ENCODE assay signal across 12 mouse cellular contexts in the genomic region with DNA sequence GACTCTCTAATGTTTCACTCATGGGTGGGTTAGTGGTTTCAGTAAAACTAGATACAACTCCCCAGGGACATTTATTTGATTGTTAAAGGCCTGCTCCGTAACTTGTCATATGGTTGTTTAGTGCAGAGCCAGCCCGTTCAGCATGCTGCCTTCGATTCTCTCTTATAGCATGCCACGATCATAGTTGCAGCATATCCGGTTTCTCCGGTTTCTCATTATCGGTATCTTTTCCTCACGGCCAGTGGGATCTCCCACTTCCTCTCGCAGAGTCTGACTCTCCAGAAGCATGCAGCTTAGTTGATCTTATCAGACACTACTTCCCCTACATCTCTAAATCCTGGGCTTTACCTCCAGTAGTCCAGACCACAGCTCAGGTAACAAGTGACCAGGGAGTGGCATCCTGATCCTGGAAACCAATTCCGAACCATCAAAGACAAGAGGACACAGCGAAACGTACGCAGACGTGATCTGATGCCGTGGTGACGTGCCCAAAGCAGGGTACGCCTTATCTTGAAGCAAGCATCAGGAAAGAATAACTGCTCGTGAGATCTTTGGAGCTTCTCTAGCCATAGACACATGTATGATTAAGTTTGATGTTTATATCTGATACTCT.
DNase-seq lines count a peak whose midpoint lies in the region; ATAC-seq and TF ChIP-seq lines count a peak whose summit lies in the region.
"Had no signal": no experiment of that assay in that cellular context is flagged by ENCODE, and none has a peak within 500 bp of the region (broad histone marks: within the 10 kb centered on the region; RNA-seq: fewer than 3 reads in every experiment).

No protein-coding gene starts in this region.

- 63% methylated on average over 18 of the region's 18 CpGs for WGBS in kidney, adult 2 months
- WGBS in embryonic facial prominence, embryonic 13.5 days = 54% methylated on average over 18 of the region's 18 CpGs

- TF ChIP-seq POLR2A in kidney, adult 2 months (IDR thresholded peaks at IDR 0.05; ENCODE audit: low read depth, low read length) = no peak

- H3K9ac ChIP-seq in embryonic facial prominence, embryonic 13.5 days = no peak overlapping the region

- H3K27ac ChIP-seq in kidney, adult 2 months (ENCODE audit: insufficient read depth, low read depth, low read length) = no peak overlapping the region
- no peak overlapping the region for H3K27ac ChIP-seq in embryonic facial prominence, embryonic 13.5 days
- H3K27ac ChIP-seq: layer of hippocampus, adult 2 months had no signal

- ATAC-seq in CD4-positive, CD25-positive, alpha-beta regulatory T cell, adult 4 months = peak; percentile 58
- ATAC-seq in embryonic facial prominence, embryonic 13.5 days (ENCODE audit: insufficient number of reproducible peaks, insufficient read depth, low FRiP score, low TSS enrichment, low read depth) = no peak
- no peak for ATAC-seq in cerebellum, adult (ENCODE audit: insufficient number of reproducible peaks, low FRiP score, low TSS enrichment)

- H3K4me3 ChIP-seq in kidney, adult 2 months (ENCODE audit: insufficient read depth, low read depth, low read length) = peak overlapping the region; percentile 21; the same call in 1 of the 2 replicates
- H3K4me3 ChIP-seq in embryonic facial prominence, embryonic 13.5 days = no peak overlapping the region
- H3K4me3 ChIP-seq: layer of hippocampus, adult 2 months had no signal

- H3K9me3 ChIP-seq in embryonic facial prominence, embryonic 13.5 days = no peaks in the 10 kb centered on the region

- peak overlapping the region; percentile 21; the same call in 1 of the 2 replicates for H3K4me2 ChIP-seq in embryonic facial prominence, embryonic 13.5 days

- no peaks in the 10 kb centered on the region for H3K27me3 ChIP-seq in kidney, adult 2 months (replicated peaks; ENCODE audit: control insufficient read depth, insufficient read depth, low read length)
- H3K27me3 ChIP-seq in embryonic facial prominence, embryonic 13.5 days = no peaks in the 10 kb centered on the region

- TF ChIP-seq CTCF in kidney, adult 2 months (conservative IDR thresholded peaks at IDR 0.05; ENCODE audit: insufficient read depth, insufficient read length, low read depth, low read length) = no peak

- no peaks in the 10 kb centered on the region for H3K36me3 ChIP-seq in kidney, adult 2 months (ENCODE audit: control insufficient read depth, insufficient read depth, low read length)
- H3K36me3 ChIP-seq in embryonic facial prominence, embryonic 13.5 days = no peaks in the 10 kb centered on the region

- peaks cover 4% of the 10 kb centered on the region; the same call in 1 of the 2 replicates for H3K4me1 ChIP-seq in kidney, adult 2 months (ENCODE audit: control insufficient read depth, insufficient read depth, low read length)
- peaks cover 26% of the 10 kb centered on the region for H3K4me1 ChIP-seq in embryonic facial prominence, embryonic 13.5 days

- DNase-seq in kidney, adult 2 months = no peak
- DNase-seq in kidney, adult 11 months = no peak
- DNase-seq in lung, postnatal 14 days = peak; percentile 23
- DNase-seq in retina, postnatal 1 day = no peak
- no peak for DNase-seq in adrenal gland, adult (ENCODE audit: inconsistent age in 2 of 2, low spot score in 1 of 2)
- DNase-seq: adrenal gland, adult 8-10 months; cerebellum, adult 9-10 months; right cerebral cortex, postnatal 14 days had no signal
